Mouse (Mus musculus) hindbrain, embryonic 14.5 days (tissue): ENCODE data around the gene Grhl3. TPM values are rescaled to one million over a fixed set of nuclear protein-coding genes. Genes with fewer than 3 reads are reported as not detected.

Source experiments
- ATAC-seq: fragments of 200-750 bp; cut with Nextera tagmentation; 2 replicates; pipeline ENCODE4 v1.8.0; 2017; ENCODE audit warnings: moderate number of reproducible peaks, mild to moderate bottlenecking, moderate TSS enrichment, moderate library complexity; ENCODE audit not compliant: low FRiP score
- DNase-seq: peaks from one replicate; pipeline ENCODE4 v3.0.0-alpha.2; 2015; ENCODE audit warnings: low spot score
- H3K27ac ChIP-seq: fragments of 300-500 bp; sonication (generic); 2 replicates; pipeline ENCODE4 v1.5.1; 2014; ENCODE audit warnings: mild to moderate bottlenecking, moderate library complexity
- H3K27me3 ChIP-seq: fragments of 300-500 bp; sonication (generic); 2 replicates; pipeline ENCODE4 v1.6.1; 2014; ENCODE audit warnings: mild to moderate bottlenecking, low read length, mixed read lengths; ENCODE audit not compliant: control insufficient read depth, insufficient read depth
- H3K36me3 ChIP-seq: fragments of 300-500 bp; sonication (generic); replicated peaks from 2 replicates; pipeline ENCODE4 v1.6.1; 2014; ENCODE audit not compliant: control insufficient read depth, insufficient read depth
- H3K4me1 ChIP-seq: fragments of 300-500 bp; sonication (generic); replicated peaks from 2 replicates; pipeline ENCODE4 v1.6.1; 2014; ENCODE audit warnings: antibody characterized with exemption, low read length, mixed read lengths; ENCODE audit not compliant: control insufficient read depth, insufficient read depth
- H3K4me2 ChIP-seq: fragments of 300-500 bp; sonication (generic); replicated peaks from 2 replicates; pipeline ENCODE4 v1.6.1; 2014; ENCODE audit warnings: mild to moderate bottlenecking, moderate library complexity
- H3K4me3 ChIP-seq: fragments of 300-500 bp; sonication (generic); replicated peaks from 2 replicates; pipeline ENCODE4 v1.5.1; 2014; ENCODE audit warnings: mild to moderate bottlenecking, low read length
- H3K9ac ChIP-seq: fragments of 300-500 bp; sonication (generic); 2 replicates; pipeline ENCODE4 v1.6.1; 2014
- H3K9me3 ChIP-seq: fragments of 300-500 bp; sonication (generic); 2 replicates; pipeline ENCODE4 v1.6.1; 2016; ENCODE audit warnings: low read length; ENCODE audit not compliant: control insufficient read depth
- WGBS: fragments of 180-500 bp; shearing (Covaris S2); extraction: QIAGEN DNeasy Blood & Tissue Kit; methylation state at CpG from one replicate; pipeline ENCODE4 v1.1.7; 2014; 5-methylcytosine and 5-hydroxymethylcytosine counted together
- polyA plus RNA-seq: library from polyadenylated mRNA; unstranded; fragments of >200 nt; fragmentation: Nextera tagmentation; extraction: Ambion mirVana; gene quantifications from 2 replicates; pipeline ENCODE4 v1.2.1, GENCODE M21; 2014

Grhl3 gene
- polyA plus RNA-seq, 1 experiment from 2014 or later = 1.0 TPM

DNA sequence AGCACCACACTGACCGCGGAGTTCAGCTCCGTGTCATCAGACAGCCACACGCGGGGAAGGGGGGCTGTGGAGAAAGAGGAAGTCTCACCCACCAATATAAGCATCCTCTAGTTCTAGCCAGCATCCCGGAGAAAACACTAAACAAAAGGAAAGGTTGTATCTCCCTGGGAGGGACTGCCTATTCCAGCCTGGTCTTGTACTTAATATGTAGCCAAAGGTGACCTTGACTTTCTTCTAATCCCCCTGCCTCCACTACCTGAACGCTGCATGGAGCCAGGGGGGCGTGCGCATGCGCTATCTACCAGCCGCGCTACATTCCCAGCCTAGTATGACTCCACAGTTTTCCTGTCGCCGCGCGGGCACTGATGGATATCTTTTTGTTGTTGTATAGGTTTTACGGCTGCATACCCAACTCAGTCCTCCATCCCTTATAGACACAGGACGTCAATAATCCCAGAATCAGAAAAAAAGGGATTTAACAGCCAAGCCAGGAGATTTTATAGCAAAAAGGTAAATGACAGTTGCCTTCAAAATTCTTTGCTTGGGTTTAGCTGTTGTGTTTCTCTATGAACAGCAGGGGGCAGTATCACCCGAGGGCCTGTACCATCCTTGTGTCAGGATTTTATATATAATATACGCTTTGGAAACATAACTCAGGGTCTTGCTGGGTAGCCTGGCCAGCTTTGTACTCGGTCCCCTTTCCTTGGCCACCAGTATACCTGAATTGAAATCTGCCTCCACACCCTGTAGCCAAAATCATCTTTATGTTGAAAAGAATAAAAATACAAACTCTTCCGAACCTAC is 65.7 kb downstream of the Grhl3 start:
- ATAC-seq (peak; percentile 77; the same call in 1 of the 2 replicates), DNase-seq (peak; percentile 81)
- no peaks in the 10 kb centered on the region; the same call in 1 of the 2 replicates for H3K4me1 ChIP-seq
- no peaks in the 10 kb centered on the region for H3K36me3 ChIP-seq
- H3K9me3 ChIP-seq = no peaks in the 10 kb centered on the region
- no peak overlapping the region for H3K27ac ChIP-seq
- no peaks in the 10 kb centered on the region for H3K27me3 ChIP-seq
- peak overlapping the region; percentile 14; the same call in 1 of the 2 replicates for H3K4me3 ChIP-seq
- peak overlapping the region; percentile 51 for H3K4me2 ChIP-seq
- WGBS = 16% methylated on average over 22 of the region's 22 CpGs
- H3K9ac ChIP-seq = peak overlapping the region; percentile 29; the same call in 1 of the 2 replicates

DNA sequence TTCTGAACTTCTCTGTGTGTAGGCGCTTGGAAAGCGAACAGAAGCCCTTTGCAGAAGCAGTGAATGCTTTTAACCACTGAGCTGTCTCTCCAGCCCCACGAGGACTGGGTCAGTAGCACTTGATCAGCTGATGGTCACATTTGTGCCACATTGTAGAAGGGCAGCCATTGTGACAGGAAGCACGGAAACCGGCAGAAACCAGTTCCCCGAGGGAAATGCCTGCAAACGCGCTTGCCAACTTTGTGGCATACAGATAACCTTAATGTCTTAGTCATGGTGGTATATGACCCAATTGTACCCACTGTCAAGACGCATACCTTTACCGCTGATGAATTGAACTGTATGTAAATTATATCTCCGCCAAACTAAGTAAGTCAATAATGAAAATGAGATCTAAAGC is 67.6 kb downstream of the Grhl3 start:
- no peaks in the 10 kb centered on the region; the same call in 1 of the 2 replicates for H3K4me1 ChIP-seq
- no peak for ATAC-seq
- WGBS = 68% methylated on average over 11 of the region's 11 CpGs

DNA sequence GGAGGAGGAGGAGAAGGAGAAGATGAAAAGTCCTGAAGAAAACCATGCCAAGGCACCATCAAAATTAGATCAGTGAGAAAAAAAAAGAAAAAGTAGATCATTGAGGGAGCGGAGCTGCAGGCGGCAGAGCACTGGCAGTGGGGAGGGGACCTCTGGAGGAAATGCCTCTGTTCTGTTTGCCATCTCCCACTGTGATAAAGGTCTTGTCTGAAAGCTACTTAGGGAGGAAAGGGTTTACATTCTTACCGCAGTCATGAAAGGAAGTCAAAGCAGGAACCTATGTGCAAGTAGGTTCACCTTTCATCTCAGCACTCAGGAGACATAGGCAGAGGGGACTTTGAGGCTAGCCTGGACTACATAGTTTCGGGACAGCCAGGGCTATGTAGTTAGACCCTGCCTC is 71.8 kb downstream of the Grhl3 start:
- 50% methylated on average over 4 of the region's 4 CpGs for WGBS
- no peak overlapping the region for H3K4me2 ChIP-seq
- H3K9ac ChIP-seq = no peak overlapping the region
- H3K4me1 ChIP-seq = no peaks in the 10 kb centered on the region
- no peaks in the 10 kb centered on the region for H3K27me3 ChIP-seq
- H3K9me3 ChIP-seq = no peaks in the 10 kb centered on the region
- H3K4me3 ChIP-seq = no peak overlapping the region
- no peak for ATAC-seq
- H3K27ac ChIP-seq = no peak overlapping the region
- H3K36me3 ChIP-seq = no peaks in the 10 kb centered on the region
- no peak for DNase-seq

More for the DNA sequence above, 67.6 kb downstream of the Grhl3 start:
- no peak for DNase-seq
- no peak overlapping the region for H3K27ac ChIP-seq
- H3K4me3 ChIP-seq = no peak overlapping the region
- no peaks in the 10 kb centered on the region for H3K36me3 ChIP-seq
- no peaks in the 10 kb centered on the region for H3K9me3 ChIP-seq
- no peak overlapping the region for H3K9ac ChIP-seq
- no peaks in the 10 kb centered on the region for H3K27me3 ChIP-seq
- no peak overlapping the region for H3K4me2 ChIP-seq

- Histone ChIP-seq H3K27me3 (peaks cover 5% of the 10 kb centered on the region; the same call in 1 of the 2 replicates), H3K4me1 (peaks cover 9% of the 10 kb centered on the region; the same call in 1 of the 2 replicates), H3K4me2 (no peak overlapping the region), H3K36me3 (no peaks in the 10 kb centered on the region), H3K27ac (no peak overlapping the region), H3K9ac (no peak overlapping the region), H3K4me3 (no peak overlapping the region), H3K9me3 (no peaks in the 10 kb centered on the region)
- no peak for DNase-seq
- ATAC-seq = no peak
- WGBS = 65% methylated on average over 3 of the region's 3 CpGs
Measured at GRCm38 (mm10) chr4:135499831-135500230, 73.6 kb downstream of the Grhl3 start.

DNA sequence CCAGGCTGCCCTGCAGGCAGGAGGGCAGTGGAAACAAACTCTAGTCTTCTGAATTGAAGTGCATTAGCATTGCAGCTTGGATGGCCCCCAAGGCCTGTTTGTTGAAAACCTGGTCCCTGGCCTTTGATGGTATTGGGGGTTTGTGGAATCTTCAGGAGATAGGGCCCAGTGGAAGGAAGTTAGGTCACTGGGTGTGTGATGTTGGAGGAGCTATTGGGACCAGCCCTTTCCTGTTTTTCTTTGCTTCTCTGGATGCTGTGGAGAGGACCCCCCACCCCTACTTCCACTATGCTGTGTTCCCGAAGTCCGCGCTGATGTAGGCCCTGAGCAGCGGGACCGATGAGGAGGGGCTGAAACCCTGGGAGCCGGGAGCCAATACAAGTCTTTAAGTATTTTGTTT is 75.3 kb downstream of the Grhl3 start:
- Histone ChIP-seq H3K4me3 (no peak overlapping the region), H3K9ac (no peak overlapping the region)

DNA sequence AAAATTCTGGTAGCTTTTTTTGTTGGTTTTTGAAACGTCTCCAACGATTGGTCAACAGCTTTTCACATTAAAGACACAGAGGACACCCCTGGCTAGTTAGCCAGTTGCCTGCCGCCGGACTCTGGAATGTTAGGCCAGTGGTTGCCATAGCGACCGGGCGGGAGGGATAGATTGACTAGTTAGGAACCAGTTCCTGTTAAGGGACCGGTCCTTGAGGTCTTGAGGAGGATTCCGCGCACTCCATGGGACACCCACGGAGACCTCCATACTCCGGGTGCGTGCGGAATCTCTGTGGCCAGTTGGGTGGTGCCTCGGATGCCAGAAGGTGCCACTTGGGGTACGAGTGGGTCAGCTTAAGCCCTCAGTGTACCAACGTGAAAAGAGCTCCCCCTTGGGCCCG is 77.6 kb downstream of the Grhl3 start:
- Histone ChIP-seq H3K9ac (0 out of 2 replicates have a peak overlapping the region, but pooled peaks have one; percentile 60), H3K4me3 (peak overlapping the region; percentile 51; the same call in 1 of the 2 replicates), H3K9me3 (no peaks in the 10 kb centered on the region), H3K4me1 (peaks cover 16% of the 10 kb centered on the region), H3K4me2 (peak overlapping the region; percentile 67), H3K36me3 (no peaks in the 10 kb centered on the region), H3K27me3 (peaks cover 5% of the 10 kb centered on the region; the same call in 1 of the 2 replicates), H3K27ac (no peak overlapping the region)
- DNase-seq = peak; percentile 48
- 11% methylated on average over 18 of the region's 18 CpGs for WGBS
- ATAC-seq = no peak

More for the DNA sequence above, 75.3 kb downstream of the Grhl3 start:
- H3K4me2 ChIP-seq = no peak overlapping the region
- no peaks in the 10 kb centered on the region for H3K9me3 ChIP-seq
- 78% methylated on average over 6 of the region's 6 CpGs for WGBS
- DNase-seq = no peak
- peaks cover 16% of the 10 kb centered on the region for H3K4me1 ChIP-seq
- peaks cover 5% of the 10 kb centered on the region; the same call in 1 of the 2 replicates for H3K27me3 ChIP-seq
- H3K36me3 ChIP-seq = no peaks in the 10 kb centered on the region
- no peak for ATAC-seq
- no peak overlapping the region for H3K27ac ChIP-seq

DNA sequence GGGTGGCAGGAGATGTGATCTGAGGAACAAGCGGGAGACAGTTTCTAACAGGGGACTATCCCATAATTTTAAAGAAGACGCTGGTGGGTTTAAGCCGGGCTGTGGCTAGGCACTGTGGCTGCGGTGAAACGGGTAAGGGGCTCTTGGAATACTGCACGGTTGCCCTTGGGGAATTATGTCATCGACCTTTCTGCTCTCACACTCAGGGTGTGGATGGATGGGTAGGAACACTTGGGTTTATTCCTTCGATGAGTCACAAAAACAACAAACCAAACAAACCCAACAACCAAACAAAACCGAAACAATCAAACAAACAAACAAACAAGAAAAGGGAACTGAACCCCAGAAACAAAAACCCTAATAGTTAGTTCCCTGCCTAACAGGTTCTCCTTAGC is 78.0 kb downstream of the Grhl3 start:
- 14% methylated on average over 9 of the region's 9 CpGs for WGBS
- H3K27ac ChIP-seq = no peak overlapping the region; the same call in 1 of the 2 replicates

GRCm38 (mm10) chr4:135494521-135495396 is 78.7 kb downstream of the Grhl3 start, which contains the start of the genes Stpg1 and Nipal3:
Gene Stpg1, plus strand, starts transcription at chr4:135494790.
Gene Nipal3, minus strand, starts transcription at chr4:135495038.
- DNase-seq = peak; percentile 90
- under 1% methylated on average over 53 of the region's 53 CpGs for WGBS
- Histone ChIP-seq H3K4me2 (peak within 1 kb of the TSS; percentile 67), H3K4me1 (peaks cover 16% of the 10 kb centered on the region), H3K27ac (peak within 1 kb of the TSS; percentile 60), H3K9me3 (no peaks in the 10 kb centered on the region), H3K9ac (peak within 1 kb of the TSS; percentile 60), H3K27me3 (peaks cover 5% of the 10 kb centered on the region; the same call in 1 of the 2 replicates), H3K36me3 (peaks cover 9% of the 10 kb centered on the region; the same call in 1 of the 2 replicates), H3K4me3 (peak within 1 kb of the TSS; percentile 51)
- ATAC-seq = peak; percentile 97

More for the DNA sequence above, 78.0 kb downstream of the Grhl3 start:
- peaks cover 16% of the 10 kb centered on the region for H3K4me1 ChIP-seq
- ATAC-seq (no peak), DNase-seq (no peak)
- no peaks in the 10 kb centered on the region for H3K9me3 ChIP-seq
- H3K4me2 ChIP-seq = peak overlapping the region; percentile 67
- peaks cover 3% of the 10 kb centered on the region; the same call in 1 of the 2 replicates for H3K36me3 ChIP-seq
- H3K27me3 ChIP-seq = peaks cover 5% of the 10 kb centered on the region; the same call in 1 of the 2 replicates
- H3K4me3 ChIP-seq = peak overlapping the region; percentile 51
- H3K9ac ChIP-seq = peak overlapping the region; percentile 60
